Mouse (Mus musculus) heart, postnatal 0 days (tissue): ENCODE measurements around the gene Atp9a. TPM values are rescaled to one million over a fixed set of nuclear protein-coding genes. Genes with fewer than 3 reads are reported as not detected.

Experiments used
- ATAC-seq: fragments of 200-750 bp; cut with Nextera tagmentation; 2 replicates; pipeline ENCODE4 v1.8.0; 2017; ENCODE audit warnings: low read depth, moderate number of reproducible peaks, moderate library complexity; ENCODE audit not compliant: insufficient read depth
- DNase-seq: peaks from one replicate; pipeline ENCODE4 v3.0.0-alpha.2; 2016; ENCODE audit warnings: low spot score
- H3K27ac ChIP-seq: fragments of 300-500 bp; sonication (generic); 2 replicates; pipeline ENCODE4 v1.5.1; 2014; ENCODE audit warnings: low read depth, mild to moderate bottlenecking
- H3K27me3 ChIP-seq: fragments of 300-500 bp; sonication (generic); 2 replicates; pipeline ENCODE4 v1.6.1; 2014; ENCODE audit warnings: low read length, mixed read lengths; ENCODE audit not compliant: control insufficient read depth, insufficient read depth
- H3K36me3 ChIP-seq: fragments of 300-500 bp; sonication (generic); replicated peaks from 2 replicates; pipeline ENCODE4 v1.6.1; 2014; ENCODE audit warnings: low read length, mixed read lengths; ENCODE audit not compliant: control insufficient read depth, insufficient read depth
- H3K4me1 ChIP-seq: fragments of 300-500 bp; sonication (generic); 2 replicates; pipeline ENCODE4 v1.6.1; 2014; ENCODE audit warnings: antibody characterized with exemption; ENCODE audit not compliant: control insufficient read depth, insufficient read depth
- H3K4me2 ChIP-seq: fragments of 300-500 bp; sonication (generic); 2 replicates; pipeline ENCODE4 v1.6.1; 2014; ENCODE audit warnings: low read depth, mild to moderate bottlenecking, low read length, moderate library complexity
- H3K4me3 ChIP-seq: fragments of 300-500 bp; sonication (generic); 2 replicates; pipeline ENCODE4 v1.5.1; 2014; ENCODE audit warnings: low read depth, low read length
- H3K9ac ChIP-seq: fragments of 300-500 bp; sonication (generic); replicated peaks from 2 replicates; pipeline ENCODE4 v1.6.1; 2014; ENCODE audit warnings: low read depth, low read length, mixed read lengths
- H3K9me3 ChIP-seq: fragments of 300-500 bp; sonication (generic); replicated peaks from 2 replicates; pipeline ENCODE4 v1.6.1; 2016; ENCODE audit warnings: low read length; ENCODE audit not compliant: control insufficient read depth
- CTCF ChIP-seq: IDR thresholded peaks from 2 replicates; pipeline ENCODE4 v1.5.1; 2016; ENCODE audit warnings: antibody characterized with exemption, control low read depth, low read depth
- EP300 ChIP-seq: IDR thresholded peaks from 2 replicates; pipeline ENCODE4 v1.6.1; 2016; ENCODE audit warnings: antibody characterized with exemption, low read depth
- WGBS: fragments of 180-500 bp; shearing (Covaris S2); extraction: QIAGEN DNeasy Blood & Tissue Kit; methylation state at CpG from one replicate; pipeline ENCODE4 v1.1.7; 2014; 5-methylcytosine and 5-hydroxymethylcytosine counted together
- polyA plus RNA-seq: library from polyadenylated mRNA; unstranded; fragments of >200 nt; fragmentation: Nextera tagmentation; extraction: Ambion mirVana; gene quantifications from 2 replicates; pipeline ENCODE4 v1.2.1, GENCODE M21; 2015
- total RNA-seq: library from RNA; depleted of rRNA; stranded (reverse); fragments of >200 nt; gene quantifications from 2 replicates; pipeline ENCODE4 v1.2.3, GENCODE M21; 2014; ENCODE audit warnings: low replicate concordance

The Atp9a gene
- total and polyA plus RNA-seq, 2 experiments from 2014 or later: 12.8 to 46.1 TPM

DNA sequence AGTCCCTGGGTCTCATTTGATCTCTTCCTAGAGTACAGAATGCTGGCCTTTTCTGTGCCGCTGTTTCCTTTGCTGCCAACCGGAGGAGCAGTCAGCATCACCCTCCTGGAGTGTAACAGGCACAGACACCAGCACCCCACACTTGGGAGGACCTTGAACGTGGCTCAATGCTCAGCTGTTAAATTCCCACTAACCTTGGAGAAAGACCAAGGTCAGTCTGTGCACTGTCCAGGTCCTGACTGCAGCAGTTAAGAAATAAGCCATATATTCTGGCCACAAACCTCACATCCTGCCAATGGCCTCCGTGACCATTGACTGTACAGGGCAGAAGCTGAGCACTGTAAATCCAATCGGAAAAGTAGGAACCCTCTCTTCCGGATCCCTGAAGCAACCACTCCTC is 148.5 kb downstream of the Atp9a start:
- no peak overlapping the region for H3K4me3 ChIP-seq
- H3K4me1 ChIP-seq: peaks cover 8% of the 10 kb centered on the region; the same call in 1 of the 2 replicates
- no peaks in the 10 kb centered on the region for H3K9me3 ChIP-seq
- H3K27ac ChIP-seq: no peak overlapping the region
- DNase-seq: no peak
- no peak overlapping the region for H3K4me2 ChIP-seq
- ATAC-seq: no peak
- H3K27me3 ChIP-seq: no peaks in the 10 kb centered on the region
- TF ChIP-seq CTCF (no peak), EP300 (no peak)
- H3K36me3 ChIP-seq: no peaks in the 10 kb centered on the region
- no peak overlapping the region for H3K9ac ChIP-seq
- 79% methylated on average over 6 of the region's 6 CpGs for WGBS

- no peak overlapping the region for H3K9ac ChIP-seq
- no peak overlapping the region for H3K4me3 ChIP-seq
- no peak for ATAC-seq
- H3K36me3 ChIP-seq: no peaks in the 10 kb centered on the region
- no peak for DNase-seq
- peak; percentile 44 for TF ChIP-seq CTCF
- TF ChIP-seq EP300: no peak
- 81% methylated on average over 5 of the region's 5 CpGs for WGBS
- no peaks in the 10 kb centered on the region for H3K9me3 ChIP-seq
- no peak overlapping the region for H3K27ac ChIP-seq
- H3K4me1 ChIP-seq: peaks cover 12% of the 10 kb centered on the region
- H3K27me3 ChIP-seq: no peaks in the 10 kb centered on the region
- H3K4me2 ChIP-seq: no peak overlapping the region
Measured at GRCm38 (mm10) chr2:168593004-168593403, 149.2 kb downstream of the Atp9a start.

GRCm38 (mm10) chr2:168591076-168591475 is 151.1 kb downstream of the Atp9a start:
- Histone ChIP-seq H3K9ac (no peak overlapping the region), H3K27ac (no peak overlapping the region), H3K4me1 (peaks cover 21% of the 10 kb centered on the region), H3K27me3 (no peaks in the 10 kb centered on the region), H3K4me3 (no peak overlapping the region), H3K9me3 (no peaks in the 10 kb centered on the region), H3K4me2 (no peak overlapping the region), H3K36me3 (no peaks in the 10 kb centered on the region)
- DNase-seq (no peak), ATAC-seq (no peak)
- no peak for TF ChIP-seq CTCF
- no peak for TF ChIP-seq EP300
- 58% methylated on average over 2 of the region's 2 CpGs for WGBS

GRCm38 (mm10) chr2:168590556-168590955 is 151.7 kb downstream of the Atp9a start:
- no peaks in the 10 kb centered on the region for H3K27me3 ChIP-seq
- no peak for ATAC-seq
- 37% methylated on average over 10 of the region's 10 CpGs for WGBS
- TF ChIP-seq CTCF: no peak
- TF ChIP-seq EP300: no peak
- H3K9me3 ChIP-seq: no peaks in the 10 kb centered on the region
- H3K4me2 ChIP-seq: peak overlapping the region; percentile 63
- peak overlapping the region; percentile 94; the same call in 1 of the 2 replicates for H3K27ac ChIP-seq
- H3K9ac ChIP-seq: no peak overlapping the region
- H3K4me3 ChIP-seq: peak overlapping the region; percentile 54
- H3K36me3 ChIP-seq: no peaks in the 10 kb centered on the region
- no peak for DNase-seq
- peaks cover 27% of the 10 kb centered on the region for H3K4me1 ChIP-seq

DNA sequence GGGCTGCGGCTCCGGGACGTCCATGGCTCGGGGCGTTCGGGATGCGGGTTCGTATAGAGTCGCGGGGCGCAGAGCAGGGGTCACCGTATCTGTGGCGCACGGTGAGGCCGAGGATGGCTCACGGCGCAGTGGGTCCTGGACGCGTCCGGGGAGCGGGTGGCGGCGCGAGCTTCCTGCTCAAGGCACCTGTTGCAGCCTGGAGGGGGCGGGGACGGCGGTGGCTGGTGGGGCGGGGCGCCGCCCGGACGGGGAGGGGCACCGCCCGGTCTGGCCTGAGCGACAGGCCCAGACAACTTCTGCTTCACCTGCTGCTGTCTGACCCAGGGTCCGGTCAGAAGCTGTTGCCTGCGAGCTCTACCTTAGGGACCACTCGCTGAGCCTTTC is 152.0 kb downstream of the Atp9a start:
- H3K9me3 ChIP-seq: no peaks in the 10 kb centered on the region
- ATAC-seq: peak; percentile 45

GRCm38 (mm10) chr2:168589368-168590167 is 152.6 kb downstream of the Atp9a start:
- H3K4me3 ChIP-seq: peak overlapping the region; percentile 54
- H3K27ac ChIP-seq: peak overlapping the region; percentile 94
- peak overlapping the region; percentile 63 for H3K4me2 ChIP-seq

More for the DNA sequence above, 152.0 kb downstream of the Atp9a start:
- H3K27me3 ChIP-seq: no peaks in the 10 kb centered on the region
- H3K4me2 ChIP-seq: peak overlapping the region; percentile 63
- DNase-seq: no peak
- H3K4me3 ChIP-seq: peak overlapping the region; percentile 54
- H3K9ac ChIP-seq: peak overlapping the region; percentile 58
- H3K36me3 ChIP-seq: no peaks in the 10 kb centered on the region
- 2% methylated on average over 36 of the region's 38 CpGs for WGBS
- H3K4me1 ChIP-seq: peaks cover 29% of the 10 kb centered on the region
- H3K27ac ChIP-seq: peak overlapping the region; percentile 94
- TF ChIP-seq EP300: no peak
- no peak for TF ChIP-seq CTCF

More at GRCm38 (mm10) chr2:168589368-168590167, 152.6 kb downstream of the Atp9a start:
- Histone ChIP-seq H3K4me1 (peaks cover 29% of the 10 kb centered on the region), H3K36me3 (no peaks in the 10 kb centered on the region), H3K27me3 (no peaks in the 10 kb centered on the region), H3K9me3 (no peaks in the 10 kb centered on the region), H3K9ac (peak overlapping the region; percentile 58)
- DNase-seq: no peak
- ATAC-seq: peak; percentile 30
- 7% methylated on average over 20 of the region's 21 CpGs for WGBS
- TF ChIP-seq CTCF (no peak), EP300 (no peak)
